Mouse (Mus musculus) spleen, postnatal 10 days (tissue): Measurements from ENCODE around the gene Atxn1.

ENCODE experiments used
- DNase-seq, 2 experiments: peaks; one replicate each; pipeline ENCODE4 v3.0.0; 2021 to 2022; ENCODE audit warnings: low spot score in 2 of 2

The Atxn1 gene

GRCm38 (mm10) chr13:45863779-45864178 is 101.0 kb downstream of the Atxn1 start:
- DNase-seq, result no peak

- DNase-seq, result no peak
Measured at GRCm38 (mm10) chr13:45861885-45862605, 102.8 kb downstream of the Atxn1 start.

GRCm38 (mm10) chr13:45861098-45861580 is 103.7 kb downstream of the Atxn1 start:
- no peak for DNase-seq

GRCm38 (mm10) chr13:45859081-45859709 is 105.6 kb downstream of the Atxn1 start:
- no peak for DNase-seq

GRCm38 (mm10) chr13:45857416-45857815 is 107.4 kb downstream of the Atxn1 start:
- no peak for DNase-seq

GRCm38 (mm10) chr13:45854531-45854930 is 110.3 kb downstream of the Atxn1 start:
- DNase-seq, result no peak

GRCm38 (mm10) chr13:45853691-45854090 is 111.1 kb downstream of the Atxn1 start:
- DNase-seq, result no peak

- no peak for DNase-seq
Measured at GRCm38 (mm10) chr13:45852288-45852687, 112.5 kb downstream of the Atxn1 start.

- no peak for DNase-seq
Measured at GRCm38 (mm10) chr13:45851746-45852145, 113.1 kb downstream of the Atxn1 start.

- no peak for DNase-seq
Measured at GRCm38 (mm10) chr13:45851156-45851555, 113.7 kb downstream of the Atxn1 start.

- DNase-seq, result no peak
Measured at GRCm38 (mm10) chr13:45850181-45850974, 114.4 kb downstream of the Atxn1 start.

GRCm38 (mm10) chr13:45849145-45850023 is 115.4 kb downstream of the Atxn1 start:
- peak; percentile 21 to 48 for DNase-seq

- no peak for DNase-seq
Measured at GRCm38 (mm10) chr13:45842511-45843055, 122.2 kb downstream of the Atxn1 start.

GRCm38 (mm10) chr13:45839901-45840300 is 124.9 kb downstream of the Atxn1 start:
- no peak for DNase-seq

GRCm38 (mm10) chr13:45837609-45838220 is 127.1 kb downstream of the Atxn1 start:
- no peak for DNase-seq

GRCm38 (mm10) chr13:45836377-45837054 is 128.3 kb downstream of the Atxn1 start:
- no peak for DNase-seq

GRCm38 (mm10) chr13:45834300-45834699 is 130.5 kb downstream of the Atxn1 start:
- peak in 1 of 2 experiments; percentile 30 for DNase-seq

GRCm38 (mm10) chr13:45832695-45833350 is 132.0 kb downstream of the Atxn1 start:
- no peak for DNase-seq

GRCm38 (mm10) chr13:45829341-45829936 is 135.4 kb downstream of the Atxn1 start:
- no peak for DNase-seq
